Mouse (Mus musculus) ES-E14 (cell line): Measurements from ENCODE around the gene Atp13a3. TPM values are rescaled to one million over a fixed set of nuclear protein-coding genes. Genes with fewer than 3 reads are reported as not detected.
"Not testable (repeated sequence)": the region's sequence is repeated elsewhere in the genome, so short reads cannot be mapped to it uniquely, and the experiment has no call there.

ENCODE experiments used
- DNase-seq: peaks from one replicate; pipeline ENCODE4 v3.0.0-alpha.2; 2013; ENCODE audit warnings: low read depth, low spot score
- H3K27ac ChIP-seq: 2 replicates; pipeline ENCODE4 v1.5.1; 2012; ENCODE audit warnings: low read depth, mild to moderate bottlenecking, low read length, moderate library complexity, mixed read lengths; ENCODE audit not compliant: poor library complexity, insufficient read depth, severe bottlenecking
- H3K36me3 ChIP-seq: 2 replicates; pipeline ENCODE4 v1.6.1; 2012; ENCODE audit warnings: mild to moderate bottlenecking, low read length, moderate library complexity, mixed read lengths; ENCODE audit not compliant: control insufficient read depth, poor library complexity, insufficient read depth, severe bottlenecking
- H3K4me1 ChIP-seq, 2 experiments: fragments of 150-350 bp in 1 of 2; sonication (generic) in 1 of 2; 2 replicates each; pipeline ENCODE4 v1.6.1; 2012; ENCODE audit warnings: low read length in 2 of 2, mild to moderate bottlenecking in 1 of 2, mixed read lengths in 1 of 2; ENCODE audit not compliant: control insufficient read depth in 2 of 2, insufficient read depth in 2 of 2, poor library complexity in 1 of 2
- H3K4me3 ChIP-seq, 2 experiments: fragments of 150-350 bp in 1 of 2; sonication (generic) in 1 of 2; 2 replicates each; pipeline ENCODE4 v1.5.1; 2012; ENCODE audit warnings: low read length in 2 of 2, low read depth in 1 of 2, mild to moderate bottlenecking in 1 of 2, mixed read lengths in 1 of 2; ENCODE audit not compliant: insufficient read depth in 1 of 2, poor library complexity in 1 of 2, severe bottlenecking in 1 of 2
- H3K9ac ChIP-seq: 2 replicates; pipeline ENCODE4 v1.6.1; 2012; ENCODE audit warnings: low read depth, mild to moderate bottlenecking, low read length, mixed read lengths; ENCODE audit not compliant: poor library complexity, insufficient read depth, severe bottlenecking
- H3K9me3 ChIP-seq: fragments of 150-350 bp; sonication (generic); 2 replicates; pipeline ENCODE4 v1.6.1; 2012; ENCODE audit warnings: low read depth, mild to moderate bottlenecking, low read length; ENCODE audit not compliant: control insufficient read depth, insufficient read depth
- CHD2 ChIP-seq: IDR thresholded peaks from 2 replicates; pipeline ENCODE4 v1.6.1; 2014; ENCODE audit warnings: mild to moderate bottlenecking, low read depth, low read length, inconsistent platforms
- HCFC1 ChIP-seq: IDR thresholded peaks from 2 replicates; pipeline ENCODE4 v1.6.1; 2012; ENCODE audit warnings: low read length, inconsistent platforms, borderline replicate concordance; ENCODE audit not compliant: insufficient read depth
- MAFK ChIP-seq: IDR thresholded peaks from 2 replicates; pipeline ENCODE4 v1.6.1; 2014; ENCODE audit warnings: mild to moderate bottlenecking, low read depth, low read length, inconsistent platforms; ENCODE audit not compliant: insufficient read depth
- ZC3H11A ChIP-seq: IDR thresholded peaks from 2 replicates; pipeline ENCODE4 v1.6.1; 2012; ENCODE audit warnings: low read depth, mild to moderate bottlenecking, inconsistent platforms, low read length, borderline replicate concordance
- ZNF384 ChIP-seq: IDR thresholded peaks from 2 replicates; pipeline ENCODE4 v1.6.1; 2012; ENCODE audit warnings: low read depth, low read length, inconsistent platforms
- in situ Hi-C, 2 experiments: fragments of 600-800 bp; cut with MboI; formaldehyde crosslinking; loops; one replicate each; pipeline ENCODE4 v1.15.1; 2025; ENCODE audit warnings: low sequenced_read_pairs in 2 of 2, inconsistent platforms in 1 of 2; ENCODE audit not compliant: unreplicated experiment in 2 of 2
- total RNA-seq: library from RNA; depleted of rRNA; stranded (reverse); fragments of 300-350 nt; gene quantifications from 2 replicates; pipeline ENCODE4 v1.2.3, GENCODE M21; 2012

The Atp13a3 gene
- total RNA-seq, 1 experiment: 98.9 TPM

GRCm38 (mm10) chr16:30376237-30376636 is 29.5 kb downstream of the Atp13a3 start:
- Histone ChIP-seq H3K36me3 (peaks cover 5% of the 10 kb centered on the region; the same call in 1 of the 2 replicates), H3K9me3 (no peaks in the 10 kb centered on the region), H3K4me1 (no peaks in the 10 kb centered on the region), H3K4me3 (no peak overlapping the region), H3K27ac (no peak overlapping the region), H3K9ac (no peak overlapping the region)
- DNase-seq: no peak
- in situ Hi-C loops: no loop called here
- TF ChIP-seq ZC3H11A: no peak
- TF ChIP-seq MAFK: no peak
- no peak for TF ChIP-seq CHD2
- no peak for TF ChIP-seq HCFC1
- TF ChIP-seq ZNF384: no peak

GRCm38 (mm10) chr16:30374927-30375326 is 30.8 kb downstream of the Atp13a3 start:
- Histone ChIP-seq H3K4me1 (no peaks in the 10 kb centered on the region), H3K36me3 (peaks cover 4% of the 10 kb centered on the region; the same call in 1 of the 2 replicates), H3K4me3 (no peak overlapping the region), H3K27ac (no peak overlapping the region), H3K9me3 (no peaks in the 10 kb centered on the region), H3K9ac (no peak overlapping the region)
- in situ Hi-C loops: no loop called here
- no peak for DNase-seq
- TF ChIP-seq ZC3H11A: no peak
- no peak for TF ChIP-seq MAFK
- TF ChIP-seq CHD2: no peak
- TF ChIP-seq HCFC1: no peak
- TF ChIP-seq ZNF384: no peak

- no peak overlapping the region; the same call in 1 of the 2 replicates for H3K9ac ChIP-seq
- no peak overlapping the region for H3K4me3 ChIP-seq
- no peaks in the 10 kb centered on the region for H3K9me3 ChIP-seq
- in situ Hi-C loops: no loop called here
- no peak for TF ChIP-seq MAFK
- peak; percentile 94 for TF ChIP-seq ZNF384
- H3K4me1 ChIP-seq: no peaks in the 10 kb centered on the region
- peaks cover 4% of the 10 kb centered on the region; the same call in 1 of the 2 replicates for H3K36me3 ChIP-seq
- no peak overlapping the region for H3K27ac ChIP-seq
- DNase-seq: peak; percentile 39
These were observed 31.5 kb downstream of the Atp13a3 start for GRCm38 (mm10) chr16:30374266-30374665.

- H3K9ac ChIP-seq, H3K4me1 ChIP-seq, H3K27ac ChIP-seq, DNase-seq, H3K9me3 ChIP-seq, H3K36me3 ChIP-seq, H3K4me3 ChIP-seq, in situ Hi-C loops: not testable (repeated sequence)
These were observed 32.5 kb downstream of the Atp13a3 start for GRCm38 (mm10) chr16:30373286-30373685.

GRCm38 (mm10) chr16:30367395-30367794 is 38.4 kb downstream of the Atp13a3 start:
- TF ChIP-seq ZC3H11A: no peak
- TF ChIP-seq ZNF384: no peak
- no peak for TF ChIP-seq CHD2
- TF ChIP-seq MAFK: no peak
- TF ChIP-seq HCFC1: no peak
- no peak overlapping the region for H3K4me3 ChIP-seq
- H3K9me3 ChIP-seq: no peaks in the 10 kb centered on the region
- no peaks in the 10 kb centered on the region for H3K4me1 ChIP-seq
- H3K27ac ChIP-seq: no peak overlapping the region
- in situ Hi-C loops: no loop called here
- H3K9ac ChIP-seq: no peak overlapping the region
- no peak for DNase-seq
- peaks cover 5% of the 10 kb centered on the region for H3K36me3 ChIP-seq
